Mouse (Mus musculus) left cerebral cortex, postnatal 10 days (tissue): ENCODE measurements at regions not wholly inside any gene's neighbourhood (a gene's known extent, or its start where the extent isn't known, plus 50 kb on each side); places are given as distances from the start of the nearest gene placed in this dataset.

Source experiments
- DNase-seq, 2 experiments: peaks; one replicate each; pipeline ENCODE4 v3.0.0; 2021 to 2022; ENCODE audit warnings: low spot score in 2 of 2, mixed read lengths in 1 of 2; ENCODE audit errors: extremely low spot score in 1 of 2
- intact Hi-C: fragments of 180-260 bp; cut with DNase I; formaldehyde crosslinking; loops from one replicate; pipeline ENCODE4 v1.15.1; 2025

- intact Hi-C loops, result no loop called here
- DNase-seq, result peak in 1 of 2 experiments; percentile 12
These were observed 90.3 kb upstream of the Tbx22 start for GRCm38 (mm10) chrX:107577501-107577900.
